In the genomic region with DNA sequence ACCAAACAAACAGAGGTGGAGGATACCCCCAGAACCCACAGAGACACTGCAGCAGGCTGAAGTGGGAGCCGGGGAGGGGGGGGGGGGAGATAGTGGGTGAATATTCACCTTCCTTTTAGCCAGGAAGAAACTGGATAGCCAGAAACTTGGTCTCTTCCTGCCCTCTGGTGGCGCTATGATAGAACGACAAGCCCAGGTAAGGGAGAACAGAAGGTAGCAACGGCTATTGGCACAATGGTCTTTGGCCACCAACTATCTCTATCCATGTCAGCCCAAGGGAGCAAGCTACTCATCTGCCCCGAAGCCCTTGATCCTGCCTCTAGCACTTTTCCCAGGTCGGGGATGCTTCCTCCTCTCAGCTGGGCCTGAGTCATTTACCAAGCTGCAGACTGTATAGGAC, we compare ENCODE assay signal across 9 mouse cellular contexts. TPM values are rescaled to one million over a fixed set of nuclear protein-coding genes. Genes with fewer than 3 reads are reported as not detected.
DNase-seq lines count a peak whose midpoint lies in the region; TF ChIP-seq lines count a peak whose summit lies in the region.
"Had no signal": no experiment of that assay in that cellular context is flagged by ENCODE, and none has a peak within 500 bp of the region (broad histone marks: within the 10 kb centered on the region; RNA-seq: fewer than 3 reads in every experiment).

No protein-coding gene starts in this region.

- TF ChIP-seq CTCF in heart, adult 2 months (IDR thresholded peaks at IDR 0.05) = peak; percentile 71
- 0 out of 2 replicates have a peak, but pooled peaks have one; percentile 11 for TF ChIP-seq CTCF in olfactory bulb, adult 2 months (IDR thresholded peaks at IDR 0.05; ENCODE audit: insufficient read depth, low read depth, low read length)

- 0 out of 2 replicates have a peak, but pooled peaks cover 2% of the 10 kb centered on the region for H3K9me3 ChIP-seq in embryonic facial prominence, embryonic 10.5 days

- no peaks in the 10 kb centered on the region for H3K36me3 ChIP-seq in heart, adult 2 months (ENCODE audit: control insufficient read depth, insufficient read depth, low read length)
- no peaks in the 10 kb centered on the region for H3K36me3 ChIP-seq in embryonic facial prominence, embryonic 10.5 days (replicated peaks)

- WGBS in heart, adult 2 months = 17% methylated on average over 6 of the region's 6 CpGs
- WGBS in embryonic facial prominence, embryonic 10.5 days = 24% methylated on average over 6 of the region's 6 CpGs
- WGBS in olfactory bulb, adult 2 months = 26% methylated on average over 6 of the region's 6 CpGs

- no peak overlapping the region for H3K4me3 ChIP-seq in heart, adult 2 months
- H3K4me3 ChIP-seq in embryonic facial prominence, embryonic 10.5 days = no peak overlapping the region
- no peak overlapping the region for H3K4me3 ChIP-seq in olfactory bulb, adult 2 months (ENCODE audit: insufficient read depth, low read depth, low read length)

- no peaks in the 10 kb centered on the region for H3K4me1 ChIP-seq in heart, adult 2 months (ENCODE audit: control insufficient read depth, insufficient read depth, low read length)
- H3K4me1 ChIP-seq in embryonic facial prominence, embryonic 10.5 days = no peaks in the 10 kb centered on the region
- H3K4me1 ChIP-seq in olfactory bulb, adult 2 months (ENCODE audit: control insufficient read depth, insufficient read depth, low read length) = no peaks in the 10 kb centered on the region

- no peak for TF ChIP-seq POLR2A in heart, adult 2 months (IDR thresholded peaks at IDR 0.05; ENCODE audit: insufficient read depth, low read depth, low read length)
- no peak for TF ChIP-seq POLR2A in olfactory bulb, adult 2 months (IDR thresholded peaks at IDR 0.05; ENCODE audit: insufficient read depth, low read depth, low read length)

- no peaks in the 10 kb centered on the region for H3K79me2 ChIP-seq in heart, adult 2 months (replicated peaks; ENCODE audit: control insufficient read depth, insufficient read depth, low read length)

- H3K9ac ChIP-seq in heart, adult 2 months (ENCODE audit: low read depth, low read length) = no peak overlapping the region

- no peak overlapping the region for H3K27ac ChIP-seq in heart, adult 2 months
- no peak overlapping the region for H3K27ac ChIP-seq in embryonic facial prominence, embryonic 10.5 days (replicated peaks)
- no peak overlapping the region for H3K27ac ChIP-seq in olfactory bulb, adult 2 months (ENCODE audit: insufficient read depth, low read depth, low read length)

- no peaks in the 10 kb centered on the region for H3K27me3 ChIP-seq in heart, adult 2 months (ENCODE audit: control insufficient read depth, insufficient read depth, low read length)
- H3K27me3 ChIP-seq in embryonic facial prominence, embryonic 10.5 days (replicated peaks; ENCODE audit: low read depth, poor library complexity, severe bottlenecking) = no peaks in the 10 kb centered on the region

- no peak for DNase-seq in heart, adult 2 months
- DNase-seq in heart, adult 8-10 months (ENCODE audit: low spot score) = no peak
- DNase-seq in 416B (ENCODE audit: low read depth) (peak; percentile 51), R1 (ENCODE audit: low read depth, low spot score) (peak; percentile 79)
- DNase-seq in embryonic facial prominence, embryonic 10.5 days (ENCODE audit: low spot score) = peak; percentile 58
- DNase-seq in layer of hippocampus, postnatal 14 days (ENCODE audit: low spot score in 2 of 2) = peak; percentile 16 to 30
- DNase-seq in testis, postnatal 10 days (ENCODE audit: low spot score) = no peak

- intact Hi-C loops in heart, adult 2 months (cut with DNase I) = loop anchor here (2.0 to 10.0 kb wide), 2 partner anchors 166 to 328 kb away; no protein-coding TSS in a partner anchor

- no peak for TF ChIP-seq EP300 in heart, adult 2 months (IDR thresholded peaks at IDR 0.05; ENCODE audit: insufficient read depth, low read depth, low read length)

RNA-seq across cellular contexts. Expression of a gene that starts 16.0 kb away (rescaled TPM):
- not detected for total RNA-seq in heart, adult 2 months (2021)
- not detected in 2 replicates for polyA plus RNA-seq in heart, adult 2 months (2012; rRNA removed)
- not detected for total RNA-seq in heart, adult 8-10 months (2022)
- polyA plus RNA-seq in embryonic facial prominence, embryonic 10.5 days (2016; fragmentation: Nextera tagmentation; extraction: Ambion mirVana) = 0.07 TPM in 1 of 2 replicates, not detected in the other
- not detected for total RNA-seq in layer of hippocampus, postnatal 14 days (2021)
- not detected in 2 replicates for polyA plus RNA-seq in olfactory bulb, adult 2 months (2012; ENCODE audit: insufficient read depth, insufficient read length, low replicate concordance, missing spikeins)
- total RNA-seq: left cerebral cortex, postnatal 10 days had no signal

RNA-seq across cellular contexts. Expression of a gene that starts 42.1 kb away (rescaled TPM):
- total RNA-seq in heart, adult 2 months (2021) = 10 to 100 TPM in 1 of 2 experiments, 1 to 10 TPM in 1; 8.6 to 11.8 TPM
- polyA plus RNA-seq in heart, adult 2 months (2012; rRNA removed) = 6.1 and 6.5 TPM in 2 replicates
- total RNA-seq in heart, adult 8-10 months (2022) = 10 to 100 TPM in 2 of 4 experiments, 1 to 10 TPM in 2; 7.9 to 10.7 (median 9.4) TPM
- polyA plus RNA-seq in embryonic facial prominence, embryonic 10.5 days (2016; fragmentation: Nextera tagmentation; extraction: Ambion mirVana) = 15.6 and 16.8 TPM in 2 replicates
- total RNA-seq in layer of hippocampus, postnatal 14 days (2021) = 10 to 100 TPM; 29.8 to 31.4 TPM
- not detected in 2 replicates for polyA plus RNA-seq in olfactory bulb, adult 2 months (2012; ENCODE audit: insufficient read depth, insufficient read length, low replicate concordance, missing spikeins)

Comparison
In these comparisons a context has a peak if more than half of its experiments do, and no peak if none do; other contexts are left out.
1. DNase-seq: peak in 416B (single experiment), R1 (single experiment), embryonic facial prominence, embryonic 10.5 days (single experiment) and layer of hippocampus, postnatal 14 days (2 of 2); none in heart, adult 2 months (0 of 2), heart, adult 8-10 months (single experiment) and testis, postnatal 10 days (single experiment).